Mouse (Mus musculus) ES-Bruce4 (cell line): Measurements from ENCODE around the gene 6030452D12Rik.

ENCODE experiments used
- CTCF ChIP-seq: IDR thresholded peaks from one replicate; pipeline ENCODE4 v1.8.1; 2011; ENCODE audit warnings: low read depth, low read length
- EP300 ChIP-seq: IDR thresholded peaks from 2 replicates; pipeline ENCODE4 v1.6.1; 2011; ENCODE audit warnings: low read depth, low read length; ENCODE audit not compliant: insufficient read depth
- POLR2A ChIP-seq: IDR thresholded peaks from one replicate; pipeline ENCODE4 v1.8.1; 2011; ENCODE audit warnings: low read length; ENCODE audit not compliant: insufficient read depth

GRCm38 (mm10) chr8:106539193-106539592, 38.9 kb downstream of the 6030452D12Rik start:
- TF ChIP-seq POLR2A: no peak
- TF ChIP-seq CTCF: no peak
- no peak for TF ChIP-seq EP300
